15 mouse cellular contexts compared by ENCODE assay signal in the genomic region with DNA sequence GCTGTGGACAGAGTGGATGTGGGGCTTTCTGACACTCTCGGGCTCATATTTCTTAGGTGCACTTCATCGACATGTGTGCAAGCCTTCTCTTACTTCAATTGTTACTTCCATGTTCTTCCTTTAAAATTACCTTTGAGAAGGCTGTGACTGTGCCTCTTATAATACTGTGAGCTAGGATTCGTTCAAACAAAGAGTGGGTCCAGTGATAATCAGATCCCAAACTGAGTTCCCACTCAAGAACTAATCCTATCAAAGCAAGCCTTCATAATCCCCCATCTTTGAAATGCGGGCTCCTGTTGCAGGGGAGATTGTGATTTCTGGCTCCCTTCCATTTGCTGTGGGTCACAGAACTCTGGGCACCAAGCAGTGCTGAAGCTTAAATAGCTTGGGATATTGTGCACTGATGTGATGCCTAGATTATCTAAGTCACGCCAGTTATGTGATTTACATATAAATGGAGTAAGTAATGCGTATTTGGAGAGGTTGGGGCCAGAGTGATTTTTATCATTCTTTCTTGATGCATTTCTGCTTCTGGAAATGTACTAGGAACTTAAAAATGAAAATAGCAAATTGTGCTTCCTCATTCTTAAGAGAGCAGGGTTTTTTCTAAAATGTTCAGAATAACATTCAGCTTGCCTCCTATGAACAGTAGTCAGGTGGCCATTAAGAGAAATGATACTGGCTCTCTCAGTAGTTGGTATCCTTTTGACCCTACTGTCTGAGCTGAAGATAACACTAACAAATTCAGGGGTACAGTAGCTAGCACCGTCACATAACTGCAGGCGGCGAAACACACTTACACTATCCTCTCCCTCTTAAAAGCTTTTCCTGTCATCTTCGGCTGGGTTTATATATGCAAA.
A peak's percentile ranks its signal among the peaks of the same experiment; 100 is the strongest.
DNase-seq lines count a peak whose midpoint lies in the region; ATAC-seq lines count a peak whose summit lies in the region.
"Had no signal": no experiment of that assay in that cellular context is flagged by ENCODE, and none has a peak within 500 bp of the region (broad histone marks: within the 10 kb centered on the region; RNA-seq: fewer than 3 reads in every experiment).

No protein-coding gene starts in this region.

- WGBS in neural tube, embryonic 12.5 days, result 67% methylated on average over 10 of the region's 10 CpGs
- 64% methylated on average over 10 of the region's 10 CpGs for WGBS in neural tube, embryonic 15.5 days
- 72% methylated on average over 10 of the region's 10 CpGs for WGBS in hindbrain, embryonic 10.5 days
- 78% methylated on average over 10 of the region's 10 CpGs for WGBS in kidney, embryonic 16.5 days

- H3K9me3 ChIP-seq in neural tube, embryonic 12.5 days, result no peaks in the 10 kb centered on the region
- H3K9me3 ChIP-seq in neural tube, embryonic 15.5 days (replicated peaks), result no peaks in the 10 kb centered on the region
- H3K9me3 ChIP-seq in hindbrain, embryonic 10.5 days, result no peaks in the 10 kb centered on the region
- H3K9me3 ChIP-seq in kidney, embryonic 16.5 days (ENCODE audit: low read length), result no peaks in the 10 kb centered on the region
- H3K9me3 ChIP-seq: embryonic facial prominence, embryonic 13.5 days; heart, embryonic 10.5 days; megakaryocyte, embryonic 14.5 days had no signal

- no peak overlapping the region for H3K27ac ChIP-seq in neural tube, embryonic 12.5 days
- no peak overlapping the region for H3K27ac ChIP-seq in neural tube, embryonic 15.5 days (replicated peaks)
- H3K27ac ChIP-seq in hindbrain, embryonic 10.5 days, result 0 out of 2 replicates have a peak overlapping the region, but pooled peaks have one; percentile 56
- H3K27ac ChIP-seq in kidney, embryonic 16.5 days (ENCODE audit: low read length), result peak overlapping the region; percentile 58
- H3K27ac ChIP-seq: embryonic facial prominence, embryonic 13.5 days; heart, embryonic 10.5 days; layer of hippocampus, adult 2 months had no signal

- peak; percentile 51; the same call in 1 of the 2 replicates for ATAC-seq in neural tube, embryonic 12.5 days (ENCODE audit: low FRiP score, low read depth)
- no peak for ATAC-seq in neural tube, embryonic 15.5 days (ENCODE audit: low FRiP score)
- peak; percentile 73; the same call in 1 of the 2 replicates for ATAC-seq in kidney, embryonic 16.5 days (ENCODE audit: low FRiP score, low TSS enrichment)
- ATAC-seq in megakaryocyte progenitor cell, adult 5-6 weeks (replicated peaks; ENCODE audit: poor library complexity), result no peak
- ATAC-seq: liver, postnatal 0 days had no signal

- no peaks in the 10 kb centered on the region for H3K36me3 ChIP-seq in neural tube, embryonic 12.5 days
- 0 out of 2 replicates have a peak, but pooled peaks cover 3% of the 10 kb centered on the region for H3K36me3 ChIP-seq in neural tube, embryonic 15.5 days
- H3K36me3 ChIP-seq in hindbrain, embryonic 10.5 days, result 0 out of 2 replicates have a peak, but pooled peaks cover 2% of the 10 kb centered on the region
- H3K36me3 ChIP-seq in kidney, embryonic 16.5 days (ENCODE audit: insufficient read depth, low read length), result no peaks in the 10 kb centered on the region
- H3K36me3 ChIP-seq: embryonic facial prominence, embryonic 13.5 days; heart, embryonic 10.5 days had no signal

- intact Hi-C loops in left cerebral cortex, postnatal 14 days (cut with DNase I), result loop anchor here (5.0 kb wide), 1 partner anchor 528 kb away; no protein-coding TSS in a partner anchor

- no peaks in the 10 kb centered on the region; the same call in 1 of the 2 replicates for H3K4me1 ChIP-seq in neural tube, embryonic 12.5 days
- no peaks in the 10 kb centered on the region for H3K4me1 ChIP-seq in neural tube, embryonic 15.5 days
- H3K4me1 ChIP-seq in hindbrain, embryonic 10.5 days (replicated peaks), result peaks cover 15% of the 10 kb centered on the region
- H3K4me1 ChIP-seq in kidney, embryonic 16.5 days (ENCODE audit: insufficient read depth, low read length), result no peaks in the 10 kb centered on the region
- H3K4me1 ChIP-seq: embryonic facial prominence, embryonic 13.5 days had no signal

- H3K9ac ChIP-seq in neural tube, embryonic 12.5 days, result no peak overlapping the region
- no peak overlapping the region for H3K9ac ChIP-seq in neural tube, embryonic 15.5 days (replicated peaks)
- no peak overlapping the region for H3K9ac ChIP-seq in kidney, embryonic 16.5 days (replicated peaks; ENCODE audit: low read length)
- H3K9ac ChIP-seq: embryonic facial prominence, embryonic 13.5 days; liver, postnatal 0 days had no signal

- DNase-seq in hindbrain, embryonic 10.5 days (ENCODE audit: low spot score), result no peak
- DNase-seq in retina, postnatal 7 days (ENCODE audit: low read depth, low spot score), result peak; percentile 37
- no peak for DNase-seq in left cerebral cortex, postnatal 14 days (ENCODE audit: low spot score in 2 of 2)
- DNase-seq in testis, postnatal 10 days (ENCODE audit: low spot score), result no peak
- DNase-seq: adrenal gland, postnatal 10 days; liver, postnatal 0 days; right cerebral cortex, postnatal 4 days had no signal

- no peak overlapping the region for H3K4me2 ChIP-seq in neural tube, embryonic 12.5 days (replicated peaks)
- no peak overlapping the region for H3K4me2 ChIP-seq in neural tube, embryonic 15.5 days
- H3K4me2 ChIP-seq in kidney, embryonic 16.5 days (replicated peaks; ENCODE audit: low read depth, low read length), result no peak overlapping the region
- H3K4me2 ChIP-seq: embryonic facial prominence, embryonic 13.5 days had no signal

- no peaks in the 10 kb centered on the region for H3K27me3 ChIP-seq in neural tube, embryonic 12.5 days (replicated peaks)
- no peaks in the 10 kb centered on the region for H3K27me3 ChIP-seq in neural tube, embryonic 15.5 days (replicated peaks)
- no peaks in the 10 kb centered on the region for H3K27me3 ChIP-seq in hindbrain, embryonic 10.5 days (ENCODE audit: insufficient read depth, poor library complexity, severe bottlenecking)
- no peaks in the 10 kb centered on the region for H3K27me3 ChIP-seq in kidney, embryonic 16.5 days (ENCODE audit: insufficient read depth, low read length)
- H3K27me3 ChIP-seq: embryonic facial prominence, embryonic 13.5 days; megakaryocyte, embryonic 14.5 days had no signal

- H3K4me3 ChIP-seq in neural tube, embryonic 12.5 days, result no peak overlapping the region
- no peak overlapping the region for H3K4me3 ChIP-seq in neural tube, embryonic 15.5 days (replicated peaks)
- H3K4me3 ChIP-seq in hindbrain, embryonic 10.5 days, result no peak overlapping the region
- no peak overlapping the region for H3K4me3 ChIP-seq in kidney, embryonic 16.5 days (ENCODE audit: low read length)
- H3K4me3 ChIP-seq: embryonic facial prominence, embryonic 13.5 days; heart, embryonic 10.5 days; layer of hippocampus, adult 2 months; megakaryocyte, embryonic 14.5 days had no signal

Comparison
In these comparisons a context has a peak if more than half of its experiments do, and no peak if none do; other contexts are left out.
1. ATAC-seq: peak in neural tube, embryonic 12.5 days (single experiment) and kidney, embryonic 16.5 days (single experiment); none in neural tube, embryonic 15.5 days (single experiment) and megakaryocyte progenitor cell, adult 5-6 weeks (single experiment).
2. H3K27ac ChIP-seq: peak in hindbrain, embryonic 10.5 days (single experiment) and kidney, embryonic 16.5 days (single experiment); none in neural tube, embryonic 12.5 days (single experiment) and neural tube, embryonic 15.5 days (single experiment).